Mouse (Mus musculus): ENCODE data around the gene Gm21987.

DNA sequence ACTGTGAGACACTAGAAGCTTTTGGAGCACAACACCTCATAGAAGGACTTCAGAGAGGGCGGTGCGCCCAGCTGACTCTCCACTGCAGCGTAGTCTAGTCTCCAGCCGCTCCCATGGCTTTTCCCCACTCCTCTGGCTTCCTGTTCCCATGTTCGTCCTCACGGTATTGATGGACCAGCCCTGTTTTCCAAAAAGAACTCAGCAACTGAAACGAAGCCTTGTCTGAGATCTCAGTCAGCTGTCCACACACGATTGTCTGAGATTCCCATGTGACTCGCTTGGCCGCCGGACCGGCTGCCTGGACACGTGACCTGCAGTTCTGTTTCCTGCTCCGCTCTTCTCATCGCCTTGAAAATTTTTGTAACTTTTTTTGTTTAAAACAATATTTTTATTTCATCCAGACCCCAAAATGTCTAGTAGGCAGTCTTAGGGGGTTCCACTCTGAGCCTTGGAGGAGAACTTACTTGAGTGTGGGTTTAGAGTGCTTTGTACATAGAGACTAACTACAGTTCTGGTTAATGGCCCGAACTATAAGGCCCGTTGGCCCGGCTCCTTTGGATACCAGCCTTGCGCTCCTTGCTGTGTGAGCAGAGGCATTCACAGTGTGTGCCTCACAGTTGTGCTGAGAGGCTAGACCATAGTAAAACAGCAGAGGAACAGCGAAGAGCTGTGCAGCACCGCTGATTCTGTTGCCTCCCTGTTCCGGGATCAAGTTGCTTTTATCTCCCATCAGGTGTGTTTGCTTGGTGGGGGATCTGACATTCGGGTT lies 45.5 kb downstream of the Gm21987 start:
- no peak for TF ChIP-seq CTCF (IDR thresholded peaks at IDR 0.05; ENCODE audit: low read depth, low read length)
- TF ChIP-seq POLR2A (IDR thresholded peaks at IDR 0.05; ENCODE audit: extremely low read depth, insufficient read depth, low read length), result no peak

Measured in liver, adult 2 months (tissue).